Mouse (Mus musculus) liver, postnatal 0 days (tissue): ENCODE results near the gene Npc1l1. TPM values are rescaled to one million over a fixed set of nuclear protein-coding genes. Genes with fewer than 3 reads are reported as not detected.

Source experiments
- ATAC-seq: fragments of 200-750 bp; cut with Nextera tagmentation; 2 replicates; pipeline ENCODE4 v1.8.0; 2017; ENCODE audit warnings: mild to moderate bottlenecking, moderate library complexity
- DNase-seq: peaks from one replicate; pipeline ENCODE4 v3.0.0-alpha.2; 2016
- H3K27ac ChIP-seq: fragments of 300-500 bp; sonication (generic); 2 replicates; pipeline ENCODE4 v1.5.1; 2014; ENCODE audit warnings: antibody characterized with exemption, moderate library complexity, mild to moderate bottlenecking, low read depth
- H3K27me3 ChIP-seq: fragments of 300-500 bp; sonication (generic); 2 replicates; pipeline ENCODE4 v1.6.1; 2014; ENCODE audit warnings: low read length, control low read depth, mixed read lengths; ENCODE audit not compliant: insufficient read depth
- H3K36me3 ChIP-seq: fragments of 300-500 bp; sonication (generic); replicated peaks from 2 replicates; pipeline ENCODE4 v1.6.1; 2014; ENCODE audit warnings: mild to moderate bottlenecking, control low read depth, low read length, moderate library complexity, mixed read lengths; ENCODE audit not compliant: insufficient read depth
- H3K4me1 ChIP-seq: fragments of 300-500 bp; sonication (generic); 2 replicates; pipeline ENCODE4 v1.6.1; 2014; ENCODE audit warnings: antibody characterized with exemption, mild to moderate bottlenecking, control low read depth; ENCODE audit not compliant: insufficient read depth
- H3K4me2 ChIP-seq: fragments of 300-500 bp; sonication (generic); 2 replicates; pipeline ENCODE4 v1.6.1; 2014; ENCODE audit warnings: low read depth, mild to moderate bottlenecking, low read length, moderate library complexity, mixed read lengths
- H3K4me3 ChIP-seq: fragments of 300-500 bp; sonication (generic); 2 replicates; pipeline ENCODE4 v1.5.1; 2014; ENCODE audit warnings: low read depth, low read length
- H3K9ac ChIP-seq: fragments of 300-500 bp; sonication (generic); replicated peaks from 2 replicates; pipeline ENCODE4 v1.6.1; 2014; ENCODE audit warnings: mild to moderate bottlenecking, moderate library complexity
- H3K9me3 ChIP-seq: fragments of 300-500 bp; sonication (generic); 2 replicates; pipeline ENCODE4 v1.6.1; 2016; ENCODE audit warnings: mild to moderate bottlenecking, control low read depth, low read length, mixed read lengths
- CTCF ChIP-seq: sonication (generic); IDR thresholded peaks from 2 replicates; pipeline ENCODE4 v1.5.1; 2016; ENCODE audit warnings: antibody characterized with exemption, low read depth
- EP300 ChIP-seq: IDR thresholded peaks from 2 replicates; pipeline ENCODE4 v1.6.1; 2016; ENCODE audit warnings: antibody characterized with exemption, low read depth, mild to moderate bottlenecking
- WGBS: fragments of 180-500 bp; shearing (Covaris S2); extraction: QIAGEN DNeasy Blood & Tissue Kit; methylation state at CpG from one replicate; pipeline ENCODE4 v1.1.7; 2014; ENCODE audit not compliant: insufficient replicate concordance; 5-methylcytosine and 5-hydroxymethylcytosine counted together
- polyA plus RNA-seq: library from polyadenylated mRNA; unstranded; fragments of >200 nt; fragmentation: Nextera tagmentation; extraction: Ambion mirVana; gene quantifications from 2 replicates; pipeline ENCODE4 v1.2.1, GENCODE M21; 2015

Npc1l1 gene
- polyA plus RNA-seq, 1 experiment from 2014 or later, result not detected

DNA sequence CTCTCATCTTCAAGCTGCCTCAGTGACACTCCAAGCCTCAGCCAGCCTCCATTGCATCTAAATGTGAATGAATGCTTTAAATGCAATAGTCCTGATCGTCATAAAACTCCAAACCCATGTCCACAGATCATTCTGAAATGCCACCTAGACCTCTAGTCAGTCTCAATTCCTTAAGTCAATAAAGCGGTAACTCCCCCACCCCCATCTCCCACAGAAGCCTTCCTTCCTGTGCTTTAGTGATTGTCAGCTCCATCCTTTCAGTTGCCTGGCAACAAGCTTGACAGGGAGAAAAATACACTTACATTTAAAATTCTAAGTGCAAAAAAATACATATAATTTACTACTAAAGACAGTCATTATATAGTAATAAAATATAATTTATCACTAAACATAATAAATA lies 46.7 kb downstream of the Npc1l1 start:
- H3K36me3 ChIP-seq, result 0 out of 2 replicates have a peak, but pooled peaks cover 3% of the 10 kb centered on the region
- DNase-seq (no peak), ATAC-seq (no peak)
- H3K9me3 ChIP-seq, result no peaks in the 10 kb centered on the region
- 63% methylated on average over 2 of the region's 2 CpGs for WGBS
- no peak overlapping the region for H3K4me2 ChIP-seq
- H3K4me3 ChIP-seq, result no peak overlapping the region
- no peaks in the 10 kb centered on the region for H3K27me3 ChIP-seq
- H3K9ac ChIP-seq, result no peak overlapping the region
- H3K27ac ChIP-seq, result no peak overlapping the region
- peaks cover 31% of the 10 kb centered on the region for H3K4me1 ChIP-seq
- no peak for TF ChIP-seq EP300
- no peak for TF ChIP-seq CTCF

DNA sequence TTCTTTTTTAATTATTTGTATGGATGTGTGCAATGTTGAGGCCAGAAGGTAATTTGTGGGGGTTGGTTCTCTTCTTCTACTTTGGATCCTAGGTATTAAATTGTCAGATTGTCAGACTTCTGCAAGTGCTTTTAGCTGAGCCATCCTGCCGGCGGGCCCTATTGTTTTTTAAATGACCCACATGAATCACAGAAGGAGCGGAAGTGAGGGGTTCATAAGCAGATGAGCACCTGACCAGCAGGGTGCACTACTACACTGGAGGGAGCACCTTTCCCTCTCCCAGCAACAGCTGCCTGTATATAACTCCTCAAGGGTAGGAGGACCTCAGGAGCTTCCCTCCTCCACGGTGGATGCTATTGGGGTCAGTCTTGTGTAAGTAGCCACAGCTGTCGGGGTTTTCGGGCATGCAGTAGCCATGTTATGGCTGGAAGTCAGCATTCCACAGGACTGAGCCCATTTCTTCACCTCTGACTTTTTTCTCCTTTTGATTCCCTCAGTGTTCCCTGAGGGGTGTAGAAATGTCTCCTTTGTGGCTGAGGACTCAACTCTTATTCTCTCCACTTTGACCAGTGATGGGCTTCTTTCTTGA lies 49.0 kb downstream of the Npc1l1 start:
- H3K4me1 ChIP-seq, result peaks cover 33% of the 10 kb centered on the region

DNA sequence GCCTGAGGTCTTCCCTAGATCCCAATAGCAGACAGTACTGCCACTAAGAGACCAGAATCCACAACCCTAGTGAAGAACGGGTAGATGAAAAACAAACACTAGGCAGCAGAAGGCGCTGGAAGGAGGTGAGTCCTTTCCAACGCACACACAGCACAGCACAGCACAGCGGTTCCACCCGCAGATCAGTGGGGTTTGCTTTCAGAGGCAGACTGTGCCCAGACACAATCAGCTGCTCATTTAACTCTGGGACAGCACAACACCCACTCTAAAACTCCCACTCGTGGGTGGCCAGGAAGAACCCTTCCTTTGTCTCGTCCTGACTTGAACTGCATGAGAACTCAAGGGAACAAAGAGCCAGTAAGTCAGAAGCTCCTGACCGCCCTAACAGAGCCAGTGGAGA lies 50.7 kb downstream of the Npc1l1 start:
- H3K9ac ChIP-seq, result 0 out of 2 replicates have a peak overlapping the region, but pooled peaks have one; percentile 36
- no peaks in the 10 kb centered on the region for H3K27me3 ChIP-seq
- H3K36me3 ChIP-seq, result no peaks in the 10 kb centered on the region
- 0 out of 2 replicates have a peak overlapping the region, but pooled peaks have one; percentile 23 for H3K4me2 ChIP-seq
- DNase-seq (no peak), ATAC-seq (no peak; the same call in 1 of the 2 replicates)
- peaks cover 37% of the 10 kb centered on the region for H3K4me1 ChIP-seq
- H3K4me3 ChIP-seq, result no peak overlapping the region
- TF ChIP-seq CTCF, result no peak
- no peak for TF ChIP-seq EP300
- H3K9me3 ChIP-seq, result no peaks in the 10 kb centered on the region
- WGBS, result 23% methylated on average over 8 of the region's 8 CpGs
- H3K27ac ChIP-seq, result peak overlapping the region; percentile 46

More for the DNA sequence above, 49.0 kb downstream of the Npc1l1 start:
- H3K4me3 ChIP-seq, result no peak overlapping the region
- ATAC-seq (no peak), DNase-seq (no peak)
- H3K4me2 ChIP-seq, result no peak overlapping the region
- no peaks in the 10 kb centered on the region for H3K36me3 ChIP-seq
- no peaks in the 10 kb centered on the region for H3K27me3 ChIP-seq
- TF ChIP-seq EP300, result no peak
- peak; percentile 42 for TF ChIP-seq CTCF
- 66% methylated on average over 6 of the region's 6 CpGs for WGBS
- H3K9me3 ChIP-seq, result no peaks in the 10 kb centered on the region
- no peak overlapping the region for H3K9ac ChIP-seq
- H3K27ac ChIP-seq, result no peak overlapping the region

DNA sequence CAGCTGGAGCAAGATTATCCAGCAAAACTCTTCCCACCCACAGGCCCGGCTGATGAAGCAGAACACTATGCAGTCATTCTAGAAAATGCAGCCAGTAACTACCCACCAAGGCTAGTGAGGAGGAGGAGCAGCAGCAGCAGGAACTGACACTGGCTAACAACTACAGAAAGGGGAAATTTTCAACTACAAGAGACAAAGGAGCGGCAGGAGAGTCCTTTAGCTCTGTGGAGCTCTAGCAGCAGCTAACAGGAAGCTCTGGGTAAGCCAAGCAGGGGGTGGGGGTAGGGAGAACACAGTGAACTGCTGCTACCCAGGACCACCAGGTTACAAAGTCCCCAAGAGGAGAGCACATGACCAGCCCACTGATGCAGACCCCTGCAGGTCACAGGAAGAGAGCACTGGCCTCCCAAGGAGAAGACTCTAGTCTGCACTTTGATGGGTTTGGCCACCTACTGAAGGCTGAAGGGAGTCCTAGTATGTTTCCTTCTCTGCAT lies 51.2 kb downstream of the Npc1l1 start:
- no peak for TF ChIP-seq EP300
- no peak for TF ChIP-seq CTCF
- WGBS, result 23% methylated on average over 2 of the region's 2 CpGs
- Histone ChIP-seq H3K4me2 (0 out of 2 replicates have a peak overlapping the region, but pooled peaks have one; percentile 23), H3K4me3 (no peak overlapping the region), H3K27me3 (no peaks in the 10 kb centered on the region), H3K36me3 (no peaks in the 10 kb centered on the region), H3K27ac (peak overlapping the region; percentile 46), H3K9ac (no peak overlapping the region), H3K4me1 (peaks cover 40% of the 10 kb centered on the region), H3K9me3 (no peaks in the 10 kb centered on the region)
- DNase-seq (no peak), ATAC-seq (peak; percentile 33; the same call in 1 of the 2 replicates)

DNA sequence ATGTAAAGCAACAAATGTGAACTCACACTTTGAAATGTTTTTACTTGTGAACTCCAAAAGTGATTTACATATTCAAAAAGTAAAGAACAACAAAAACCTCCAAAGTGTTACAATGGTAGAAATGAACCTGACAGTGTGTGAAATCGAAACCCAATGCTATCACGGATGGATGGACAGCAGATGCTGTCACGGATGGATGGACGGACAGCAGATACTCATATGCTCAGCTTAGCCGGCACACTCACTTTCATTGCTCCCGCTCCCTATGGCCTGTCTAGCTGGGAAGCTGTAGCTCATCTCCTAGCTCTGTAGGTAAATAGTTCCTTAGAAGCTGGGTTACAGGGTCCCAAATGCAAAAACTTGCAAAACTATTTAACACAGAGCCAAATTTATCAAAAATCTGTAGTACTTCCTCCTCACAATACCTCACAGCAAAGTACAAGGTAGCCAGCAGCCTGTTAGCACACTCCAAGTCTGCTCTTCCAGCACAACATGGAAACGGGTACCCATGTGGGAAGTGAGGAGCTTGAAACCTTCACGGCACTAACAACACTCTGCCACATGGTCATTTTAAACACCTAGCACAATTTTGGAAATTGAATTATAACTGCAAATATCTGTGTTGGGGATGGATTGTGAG lies 52.0 kb downstream of the Npc1l1 start:
- no peaks in the 10 kb centered on the region for H3K9me3 ChIP-seq
- DNase-seq (no peak), ATAC-seq (no peak)
- H3K4me2 ChIP-seq, result no peak overlapping the region
- no peaks in the 10 kb centered on the region for H3K27me3 ChIP-seq
- WGBS, result 68% methylated on average over 8 of the region's 8 CpGs
- TF ChIP-seq EP300, result no peak
- no peak for TF ChIP-seq CTCF
- H3K36me3 ChIP-seq, result no peaks in the 10 kb centered on the region
- H3K4me3 ChIP-seq, result no peak overlapping the region
- H3K4me1 ChIP-seq, result peaks cover 40% of the 10 kb centered on the region
- no peak overlapping the region for H3K9ac ChIP-seq
- H3K27ac ChIP-seq, result peak overlapping the region; percentile 46; the same call in 1 of the 2 replicates

DNA sequence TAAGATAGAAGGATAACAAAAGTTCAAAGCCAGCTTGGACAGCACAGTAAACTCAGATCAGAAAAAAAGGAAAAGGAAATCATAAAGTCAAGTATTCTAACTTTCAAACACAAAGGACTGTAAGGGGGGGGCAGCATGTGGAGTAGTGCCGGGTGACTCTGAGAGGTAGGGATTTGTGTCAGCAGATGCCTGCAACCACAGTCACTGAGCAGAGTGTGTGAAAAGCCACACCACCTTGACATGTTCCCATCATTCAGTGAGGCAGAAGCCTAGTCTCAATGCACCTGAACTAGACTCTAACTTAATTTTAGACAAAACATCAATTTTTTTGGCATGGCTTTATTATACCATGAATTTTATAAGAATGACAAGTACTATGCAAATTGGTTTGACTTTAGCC lies 54.4 kb downstream of the Npc1l1 start:
- Histone ChIP-seq H3K9me3 (no peaks in the 10 kb centered on the region), H3K4me1 (peaks cover 39% of the 10 kb centered on the region), H3K4me2 (no peak overlapping the region), H3K27me3 (no peaks in the 10 kb centered on the region), H3K4me3 (no peak overlapping the region), H3K9ac (no peak overlapping the region), H3K36me3 (no peaks in the 10 kb centered on the region), H3K27ac (no peak overlapping the region)
- ATAC-seq, result no peak
- no peak for DNase-seq
- WGBS, result 43% methylated on average over 1 of the region's 1 CpGs
- TF ChIP-seq CTCF (no peak), EP300 (no peak)
